Mouse (Mus musculus): ENCODE measurements around the gene Eaf2.

Gene Eaf2

DNA sequence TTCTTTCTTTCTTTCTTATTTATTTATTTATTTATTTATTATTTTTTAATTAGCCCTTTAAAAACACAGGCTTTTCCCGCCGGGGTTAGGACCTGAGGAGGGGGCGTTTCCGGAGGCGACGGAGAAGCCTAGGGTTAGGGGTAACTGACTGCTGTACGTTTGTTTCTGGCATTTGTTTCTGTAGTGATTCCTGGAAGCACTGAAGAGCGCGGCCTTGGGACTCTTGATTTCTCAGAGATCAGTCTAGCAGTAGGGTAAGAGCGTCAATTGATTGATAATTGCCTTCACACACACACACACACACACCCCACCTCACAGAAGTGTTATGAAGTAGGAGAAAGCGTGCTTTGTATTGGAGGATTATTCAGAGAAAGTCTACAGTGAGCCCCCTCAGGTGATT lies 46.0 kb downstream of the Eaf2 start:
- DNase-seq: no peak

DNA sequence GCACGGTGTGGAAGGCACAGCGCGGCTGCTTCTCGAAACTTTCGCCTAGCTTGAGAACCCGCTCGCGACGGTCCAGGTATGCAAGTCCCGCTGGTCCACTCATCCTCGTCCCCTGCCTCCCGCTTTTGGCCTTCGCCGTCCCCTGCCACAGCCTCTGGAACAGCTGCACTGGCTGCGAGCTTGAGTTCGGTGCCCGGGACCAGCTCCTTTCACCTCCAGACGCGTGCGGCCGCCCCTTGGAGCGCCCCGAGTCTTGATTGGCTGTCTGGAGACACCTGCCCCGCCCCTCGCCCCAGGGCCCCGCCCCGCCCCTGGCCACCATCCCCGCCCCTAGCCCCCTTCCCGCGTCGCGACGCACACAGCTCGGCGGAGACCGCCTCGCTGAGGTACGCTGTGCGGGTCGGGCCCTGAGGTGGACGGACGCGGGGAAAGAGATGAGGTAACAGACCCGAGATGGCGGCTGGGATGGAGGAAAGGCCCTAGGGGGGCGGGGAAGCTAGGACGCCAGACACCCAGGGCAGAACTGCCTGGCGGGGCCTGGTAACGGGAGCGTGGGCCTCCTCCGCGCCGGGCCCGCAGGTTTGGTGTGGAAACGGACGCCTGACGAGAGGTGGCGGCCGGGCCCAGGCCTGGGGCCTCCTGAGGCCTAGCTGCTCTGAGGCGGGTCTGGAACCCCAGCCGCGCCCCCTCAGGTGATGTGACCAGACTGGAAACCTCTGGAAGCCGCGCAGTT lies 46.6 kb downstream of the Eaf2 start, which contains the start of gene Iqcb1:
Iqcb1 (plus strand) TSS at position 332 of the 733 bp plus-strand sequence.
- peak; percentile 91 for DNase-seq

DNA sequence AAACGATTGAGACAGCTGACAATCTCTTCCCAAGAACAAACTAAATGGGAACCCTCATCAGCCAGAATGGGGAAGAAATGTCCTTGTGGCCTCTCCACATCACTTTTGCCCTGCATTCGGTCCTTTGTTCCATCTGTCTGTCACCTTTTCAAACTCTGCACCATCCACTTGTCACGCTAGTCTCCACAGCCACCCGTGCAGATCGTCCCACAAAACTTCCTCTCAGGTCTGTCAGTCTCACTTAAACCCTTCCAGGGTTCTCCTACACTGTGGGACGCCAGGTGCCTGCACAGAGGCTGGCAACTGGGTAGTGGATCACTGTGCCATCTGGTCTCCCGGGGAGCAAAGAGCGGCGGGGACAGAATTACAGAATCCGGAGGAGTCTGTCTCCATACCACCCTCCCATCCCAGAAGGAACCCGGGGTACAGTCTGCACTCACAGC lies 47.2 kb downstream of the Eaf2 start:
- DNase-seq: no peak

DNA sequence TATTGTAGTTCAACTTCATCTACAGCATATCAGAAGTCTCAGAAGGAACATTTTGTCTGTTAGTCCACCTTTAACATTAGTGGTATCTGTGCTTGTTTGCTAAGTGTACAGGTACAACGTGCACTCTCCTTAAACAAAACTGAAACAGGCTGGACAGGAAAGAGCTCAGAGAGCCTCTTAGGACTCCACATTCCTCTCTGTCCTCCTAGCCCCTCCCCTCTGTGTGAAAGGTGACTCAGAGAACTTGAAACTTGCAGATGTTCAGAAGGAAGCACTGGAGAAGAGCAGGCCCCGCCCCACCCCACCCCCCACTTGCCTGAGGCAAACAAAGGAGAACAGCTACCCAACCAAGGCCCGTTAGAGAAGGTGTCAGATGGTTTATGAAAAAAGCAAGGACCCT lies 53.3 kb downstream of the Eaf2 start:
- DNase-seq: no peak

DNA sequence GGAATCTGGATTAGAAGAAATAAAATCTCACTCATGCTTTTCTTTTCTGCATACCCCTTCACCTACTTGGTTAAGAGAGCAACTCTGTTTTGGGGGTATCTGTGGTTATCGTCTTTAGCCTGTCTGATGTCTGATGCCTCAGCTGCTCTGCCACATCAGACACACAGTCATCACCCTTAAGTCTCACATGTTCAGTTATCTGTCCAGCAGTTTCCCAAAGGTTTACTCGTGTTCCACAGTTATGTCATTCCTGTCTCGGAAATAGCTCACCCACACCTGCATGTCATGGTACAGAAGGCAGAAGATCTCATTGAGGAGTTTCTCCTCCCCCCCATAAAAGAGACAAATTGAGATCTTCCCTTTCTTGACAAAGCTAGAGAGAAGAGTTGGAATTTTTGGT lies 54.1 kb downstream of the Eaf2 start:
- DNase-seq: no peak

DNA sequence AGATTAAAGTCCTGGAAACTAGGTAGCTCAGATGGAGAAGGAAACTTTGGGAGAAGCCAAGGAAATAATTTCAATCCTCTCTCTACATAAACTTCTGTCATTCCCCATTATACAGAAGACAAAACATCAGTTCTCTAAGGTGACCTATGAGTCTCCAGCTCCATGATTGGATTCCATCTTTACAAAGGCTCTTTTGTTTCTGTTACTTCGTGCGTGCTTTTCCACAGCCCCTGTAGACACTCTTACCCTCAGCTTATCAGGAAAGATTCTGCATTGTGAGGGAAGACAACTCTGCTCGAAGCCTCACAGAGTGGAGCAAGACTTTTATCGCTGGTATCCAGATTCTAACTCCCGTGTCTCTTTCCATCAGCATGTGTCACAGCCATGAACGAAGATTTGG lies 54.8 kb downstream of the Eaf2 start:
- peak; percentile 73 for DNase-seq

DNA sequence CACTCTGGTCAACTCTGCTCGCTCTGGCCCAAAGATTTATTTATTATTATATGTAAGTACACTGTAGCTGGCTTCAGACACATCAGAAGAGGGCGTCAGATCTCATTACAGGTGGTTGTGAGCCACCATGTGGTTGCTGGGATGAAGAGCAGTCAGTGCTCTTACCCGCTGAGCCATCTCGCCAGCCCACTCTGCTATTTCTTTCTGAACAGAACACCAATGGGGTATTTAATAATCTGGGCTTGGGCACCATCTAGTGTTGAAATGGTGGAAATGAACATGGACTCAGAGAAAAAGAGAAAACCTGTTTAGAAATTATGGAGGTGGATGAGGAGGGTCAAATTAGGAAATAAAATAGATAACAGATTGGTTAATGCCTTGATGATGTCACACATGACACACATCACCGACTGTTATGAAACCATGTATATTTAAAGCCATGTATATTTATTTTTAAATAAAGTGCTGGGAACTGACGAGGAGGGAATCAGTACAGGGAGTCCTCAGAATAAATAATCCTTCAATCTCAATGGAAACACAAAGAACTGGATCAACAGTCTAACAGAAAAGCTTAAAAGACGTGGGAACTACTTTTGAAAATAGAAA lies 57.4 kb downstream of the Eaf2 start:
- DNase-seq: peak; percentile 91

DNA sequence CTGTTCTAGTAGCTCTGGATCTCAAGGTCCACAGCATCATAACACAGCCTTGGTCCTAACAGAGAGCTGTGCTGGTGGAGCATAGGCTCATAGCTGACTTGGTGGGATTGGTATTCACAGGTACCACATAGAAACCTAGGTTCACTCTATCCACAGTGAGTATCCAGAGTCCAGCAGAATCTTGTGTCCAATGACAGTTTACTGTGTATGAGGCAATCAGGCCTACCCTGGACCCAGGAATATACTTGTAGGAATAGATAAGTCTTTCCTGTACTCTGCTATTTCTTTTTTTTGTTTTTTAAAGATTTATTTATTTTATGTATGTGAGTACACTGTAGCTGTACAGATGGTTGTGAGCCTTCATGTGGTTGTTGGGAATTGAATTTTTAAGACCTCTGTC lies 57.9 kb downstream of the Eaf2 start:
- DNase-seq: no peak

DNA sequence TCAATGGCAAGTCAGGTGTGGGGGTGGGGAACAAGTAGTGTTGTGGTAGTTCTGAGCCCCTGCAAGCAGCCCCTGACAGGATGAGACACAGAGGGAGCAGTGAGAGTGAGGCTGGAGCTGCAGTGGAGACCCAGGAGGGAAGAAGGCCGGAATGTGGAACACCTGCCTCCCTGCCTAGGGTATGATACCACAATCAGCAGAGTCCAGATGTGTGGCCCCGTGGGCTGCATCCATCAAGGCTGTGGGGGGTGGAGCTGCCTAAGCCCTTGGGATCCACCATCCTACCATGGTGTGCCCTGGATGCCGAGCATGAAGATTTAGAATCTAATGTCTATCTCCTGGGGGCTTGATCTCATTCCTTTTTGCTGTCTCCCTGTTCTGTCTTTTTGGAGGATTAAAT lies 61.1 kb downstream of the Eaf2 start:
- no peak for DNase-seq

DNA sequence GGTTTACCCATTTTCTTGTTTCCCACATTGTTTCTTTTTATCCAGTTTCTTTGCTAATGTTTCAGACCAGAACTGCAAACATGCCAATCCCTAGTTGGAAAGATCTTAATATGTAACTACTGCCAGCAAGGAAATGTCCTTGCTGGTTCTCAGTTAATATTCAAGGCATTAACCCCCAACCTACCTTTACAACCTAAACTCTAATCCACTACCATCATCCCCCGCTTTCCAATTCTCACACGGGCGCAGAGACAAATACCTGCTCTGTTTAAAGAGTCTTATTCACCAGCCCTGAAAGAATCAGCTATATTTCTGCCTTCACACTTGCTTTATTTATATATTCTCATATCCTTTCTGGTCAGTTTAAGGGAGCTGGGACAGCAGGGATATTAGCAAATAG lies 66.2 kb downstream of the Eaf2 start:
- DNase-seq: no peak

DNA sequence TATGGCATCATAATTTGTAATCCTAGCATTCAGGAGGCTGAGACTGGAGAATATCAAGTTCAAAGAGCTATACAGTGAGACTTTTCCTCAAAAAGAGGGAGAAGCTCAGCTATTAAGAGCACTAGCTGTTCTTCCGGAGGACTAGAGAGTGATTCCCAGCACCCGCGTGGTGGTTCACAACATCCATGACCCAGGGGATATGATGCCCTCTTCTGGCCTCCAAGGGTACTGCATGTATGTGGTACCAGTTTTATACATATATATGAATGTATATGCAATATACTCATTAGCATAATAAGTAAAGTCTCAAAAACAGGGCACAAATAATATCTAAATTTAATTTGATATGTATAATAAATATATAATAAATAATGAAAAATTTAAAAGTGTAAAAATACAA lies 72.4 kb downstream of the Eaf2 start:
- no peak for DNase-seq

DNA sequence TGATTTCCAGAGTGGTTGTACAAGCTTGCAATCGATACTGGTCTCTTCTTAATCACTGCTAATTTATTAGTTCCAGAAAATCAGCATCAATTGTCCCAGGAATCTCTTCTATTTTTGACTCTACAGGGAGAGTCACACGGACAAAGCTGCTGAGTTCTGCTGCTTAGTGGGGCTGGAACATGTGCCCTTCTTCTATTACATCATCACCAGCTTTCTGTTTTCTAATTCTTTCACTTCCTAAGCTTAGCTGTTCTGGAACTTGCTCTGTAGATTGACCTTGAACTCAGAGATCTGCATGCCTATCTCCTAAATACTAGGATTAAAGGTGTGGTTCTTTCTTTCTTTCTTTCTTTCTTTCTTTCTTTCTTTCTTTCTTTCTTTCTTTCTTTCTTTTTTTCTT lies 76.5 kb downstream of the Eaf2 start:
- DNase-seq: no peak

DNA sequence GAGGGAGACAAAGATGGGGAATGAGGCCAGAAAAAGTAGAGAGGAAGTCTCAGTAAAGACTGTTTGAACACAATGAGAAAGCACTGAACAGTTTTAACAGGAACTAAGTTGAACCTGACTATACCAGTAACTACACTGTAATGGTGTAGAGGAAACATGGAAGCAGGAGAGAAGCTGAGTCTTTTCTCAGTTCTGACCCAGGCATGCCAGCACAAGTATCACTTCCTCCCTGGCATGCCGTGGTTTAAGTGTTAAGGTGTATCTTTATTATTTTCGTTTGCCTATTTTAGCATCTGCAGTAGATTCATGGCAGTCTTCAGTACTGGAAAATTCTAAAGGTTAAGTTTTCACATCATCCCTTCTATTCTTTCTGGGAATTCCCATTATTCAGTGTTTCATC lies 79.8 kb downstream of the Eaf2 start:
- no peak for DNase-seq

DNA sequence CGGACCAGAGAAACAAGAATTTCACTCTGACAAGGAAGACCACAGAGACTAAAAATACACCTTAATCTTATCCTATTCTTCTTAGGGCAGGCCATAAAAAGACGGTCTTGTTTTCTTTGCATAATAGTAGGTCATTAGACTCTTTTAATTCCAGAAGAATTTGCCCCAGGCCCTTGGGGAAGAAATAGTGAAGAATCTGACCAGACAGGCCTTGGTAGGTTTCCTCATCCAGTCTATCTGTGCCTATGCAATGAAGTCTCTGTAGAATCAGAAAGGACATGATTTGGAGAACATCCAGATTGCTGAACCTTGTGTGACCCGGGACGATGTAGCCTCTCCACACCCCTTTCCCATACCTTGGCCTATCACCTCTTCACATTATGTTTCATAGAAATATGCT lies 84.6 kb downstream of the Eaf2 start:
- DNase-seq: no peak

DNA sequence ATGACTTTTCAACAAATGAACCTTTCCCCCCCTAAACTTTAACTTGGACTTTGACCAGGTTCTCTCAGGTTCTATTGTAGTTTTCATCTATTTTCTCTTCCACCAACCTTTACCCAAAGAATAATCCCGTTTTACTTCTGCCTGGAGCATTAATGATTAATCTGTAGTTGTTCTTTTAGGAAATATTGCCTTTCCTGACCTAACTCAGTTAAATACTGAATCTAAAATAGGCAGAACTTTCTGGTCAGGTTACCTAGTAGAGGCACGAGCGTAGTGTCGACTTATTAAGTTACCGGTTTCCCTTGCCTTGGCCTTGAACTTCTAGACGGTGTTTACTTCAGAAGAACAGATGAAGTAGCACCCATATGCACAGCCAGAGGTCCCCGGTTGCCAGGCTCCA lies 88.3 kb downstream of the Eaf2 start:
- no peak for DNase-seq

DNA sequence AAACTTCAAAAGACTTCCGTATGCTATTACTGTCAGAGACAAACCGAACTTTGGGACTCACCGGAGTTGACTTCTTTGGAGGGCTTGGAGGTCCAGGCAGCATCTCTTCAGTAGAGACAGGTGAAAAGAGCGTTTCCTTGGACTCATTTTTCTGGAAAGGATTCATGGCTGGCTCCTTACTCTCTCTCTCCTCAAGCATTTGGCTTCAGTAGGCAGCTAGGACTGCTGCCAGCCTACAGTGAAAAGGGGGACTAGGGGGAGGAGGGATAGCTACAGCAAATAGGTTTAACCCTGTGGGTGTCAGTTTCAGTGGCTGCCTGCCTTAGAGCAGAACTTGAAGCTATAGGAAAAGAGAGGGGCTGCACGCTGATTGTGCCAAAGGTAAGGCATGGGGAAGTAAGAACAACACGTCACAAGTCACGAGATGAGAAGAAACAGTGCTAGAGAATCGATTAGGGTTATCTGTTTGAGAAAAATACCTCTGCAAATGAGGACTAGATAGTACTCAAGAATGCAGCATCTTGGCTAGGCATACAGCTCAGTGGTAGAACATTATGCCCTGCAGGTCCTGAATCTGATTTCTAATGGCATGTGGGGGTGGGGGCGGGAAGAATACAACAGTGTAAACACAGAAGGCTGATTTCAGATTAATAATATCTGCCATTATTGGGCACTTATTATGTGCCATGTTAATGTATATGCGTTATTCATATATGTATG lies 90.0 kb downstream of the Eaf2 start, which contains the start of gene Slc15a2:
Slc15a2 (minus strand) TSS at position 369 of the 720 bp plus-strand sequence.
- DNase-seq: no peak

DNA sequence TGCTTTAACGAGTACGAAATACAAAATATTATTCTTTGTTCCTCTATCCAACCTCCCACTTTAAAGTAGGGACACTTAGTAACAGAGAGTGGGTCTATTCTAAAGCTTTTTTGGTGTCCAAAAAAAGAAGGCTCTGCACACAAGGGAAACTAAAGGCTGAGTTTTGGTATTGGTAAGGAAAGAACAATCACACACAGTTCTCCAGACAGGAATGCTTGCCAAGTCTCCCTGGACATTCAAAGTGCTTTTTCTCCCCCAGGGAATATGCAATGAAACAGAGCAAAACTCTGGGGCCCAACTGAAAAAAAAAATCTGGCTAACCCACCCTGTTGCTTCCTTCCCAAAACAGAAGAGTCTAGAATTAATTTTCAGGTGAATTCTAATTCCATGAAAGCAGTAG lies 90.7 kb downstream of the Eaf2 start:
- no peak for DNase-seq

DNA sequence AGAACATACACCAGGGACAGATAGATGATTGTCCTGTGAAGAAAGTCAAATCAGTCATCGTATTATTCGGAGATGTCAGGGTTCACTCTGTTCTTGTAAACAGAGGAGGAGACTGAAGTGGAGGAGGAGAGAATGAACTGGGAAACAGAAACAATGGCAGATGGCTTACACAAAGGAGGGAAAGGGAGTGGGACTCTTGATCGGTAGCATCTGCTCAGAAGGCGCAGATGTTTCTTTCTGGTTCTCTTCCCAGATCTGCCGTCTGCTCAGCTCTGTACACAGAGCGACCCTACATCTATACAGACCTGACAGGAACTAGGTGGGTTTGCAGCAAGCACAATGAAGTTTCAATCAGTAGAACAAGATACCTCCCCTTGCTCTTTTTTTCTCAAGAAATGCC lies 99.1 kb downstream of the Eaf2 start:
- peak; percentile 11 for DNase-seq

DNA sequence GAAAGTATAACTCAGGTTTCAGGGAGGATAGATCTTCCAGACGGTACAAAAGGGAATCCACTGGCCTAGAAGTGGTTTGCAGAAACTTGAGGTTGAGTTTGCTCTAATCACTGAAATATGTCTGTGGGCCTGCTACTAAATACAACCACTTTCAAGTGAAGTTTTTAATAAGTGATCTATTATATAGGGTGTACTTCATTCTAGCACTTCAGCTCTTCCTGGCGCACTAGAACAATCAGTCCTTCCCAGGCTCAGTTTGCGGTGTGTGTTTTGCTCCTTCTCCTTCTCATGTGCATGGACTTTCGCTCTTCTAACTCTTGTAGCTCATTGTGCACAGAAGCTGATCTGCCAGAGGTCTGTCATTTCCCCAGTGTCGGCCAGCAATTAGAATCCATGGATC lies 101.8 kb downstream of the Eaf2 start:
- no peak for DNase-seq

DNA sequence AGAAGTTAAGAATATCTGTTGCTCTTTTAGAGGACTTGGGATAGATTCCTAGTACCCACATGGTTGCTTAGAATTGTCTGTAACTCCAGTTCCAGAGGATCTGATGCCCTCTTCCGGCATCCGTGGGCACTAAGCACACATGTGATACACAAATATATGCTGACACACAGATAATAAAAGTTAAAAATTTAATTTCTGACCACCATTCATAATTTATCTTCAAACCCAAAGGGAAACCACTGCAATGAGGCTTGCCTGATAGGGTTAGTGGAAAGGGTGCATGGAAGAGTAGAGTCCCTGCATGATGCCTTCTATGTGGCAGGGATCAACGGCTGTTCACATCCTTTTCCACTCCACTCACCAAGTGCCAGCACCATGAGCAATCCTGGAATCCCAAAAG lies 103.1 kb downstream of the Eaf2 start:
- DNase-seq: no peak

DNA sequence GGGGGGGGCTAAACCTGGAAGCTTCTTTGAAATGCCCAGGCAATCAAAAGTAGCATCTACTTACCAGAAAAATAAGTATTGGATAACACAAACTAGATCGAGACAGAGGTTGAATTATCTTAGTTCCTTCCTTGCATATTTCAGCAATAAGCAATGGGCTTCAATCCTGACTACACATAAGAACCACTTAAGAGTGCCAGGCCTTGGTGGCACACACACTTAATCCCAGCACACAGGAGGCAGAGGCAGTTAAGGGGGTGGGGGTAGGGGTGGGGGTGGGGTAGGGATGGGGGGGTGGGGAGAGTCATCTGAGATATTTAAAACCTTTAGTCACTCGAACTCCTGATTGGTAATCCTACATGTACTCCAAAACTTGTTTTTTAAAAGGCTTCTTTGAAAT lies 103.6 kb downstream of the Eaf2 start:
- DNase-seq: no peak

DNA sequence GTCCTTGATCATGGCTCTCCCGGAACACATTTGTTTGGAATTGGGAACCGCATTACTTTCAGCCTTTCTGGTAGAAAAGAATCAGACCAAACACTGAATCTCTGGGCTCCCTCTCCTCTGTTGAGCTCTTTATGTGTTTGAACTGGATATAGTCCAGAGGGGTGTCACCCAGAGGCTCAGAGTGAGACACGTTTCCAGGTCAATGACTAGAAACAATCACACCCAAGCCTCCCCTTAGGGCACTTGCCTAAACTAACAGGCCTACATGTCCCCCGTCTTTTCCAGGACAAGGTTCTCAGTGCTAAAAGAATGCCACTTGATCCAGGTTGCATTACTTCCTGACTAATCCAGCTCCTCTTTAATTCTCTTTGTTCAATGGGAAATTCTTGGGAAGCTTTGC lies 104.0 kb downstream of the Eaf2 start:
- peak; percentile 85 for DNase-seq

DNA sequence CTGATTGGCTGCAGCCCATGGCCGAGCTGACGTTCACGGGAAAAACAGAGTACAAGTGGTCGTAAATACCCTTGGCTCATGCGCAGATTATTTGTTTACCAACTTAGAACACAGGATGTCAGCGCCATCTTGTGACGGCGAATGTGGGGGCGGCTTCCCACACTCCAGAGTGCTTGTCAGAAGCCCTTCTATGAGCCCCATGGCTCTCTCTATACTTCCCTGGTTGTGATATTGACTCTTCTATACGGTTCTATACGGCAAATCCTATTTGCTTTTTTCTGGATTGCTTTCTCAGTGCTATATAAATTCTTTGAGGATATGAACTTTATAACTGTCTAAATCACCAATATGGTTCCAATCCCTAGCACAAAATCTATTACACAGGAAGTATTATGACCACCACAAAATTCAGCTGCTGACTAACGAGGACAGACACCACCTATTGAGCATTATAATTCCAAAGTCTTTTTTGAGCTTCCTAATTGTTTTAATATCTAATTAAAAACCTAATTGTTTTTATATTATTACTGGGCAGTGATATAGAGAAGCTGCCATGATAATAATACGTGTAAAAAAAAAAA lies 104.5 kb downstream of the Eaf2 start:
- DNase-seq: peak; percentile 55

DNA sequence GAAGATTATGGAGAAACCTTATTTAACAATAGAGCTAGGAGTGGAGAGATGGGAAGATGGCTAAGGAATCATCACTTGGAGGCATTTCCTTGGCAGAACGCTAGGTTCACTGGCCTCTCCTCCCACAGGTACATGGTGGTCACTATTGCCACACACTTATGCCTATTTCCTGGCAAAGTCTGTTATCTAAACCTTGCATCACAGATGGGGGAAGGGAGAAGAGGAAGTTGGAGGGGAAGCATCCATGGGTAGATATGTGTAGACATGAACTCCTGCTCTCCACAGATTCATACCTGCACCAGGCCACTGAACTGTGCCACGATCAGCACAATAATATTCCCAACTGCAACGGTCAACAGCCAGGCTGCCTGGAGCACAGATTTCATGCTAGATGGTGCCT lies 122.8 kb downstream of the Eaf2 start:
- DNase-seq: no peak

All from retina, postnatal 1 day (tissue).